Mouse (Mus musculus) spleen, postnatal 14 days (tissue): ENCODE measurements around the gene Tmem132b.

ENCODE experiments used
- DNase-seq, 2 experiments: peaks; one replicate each; pipeline ENCODE4 v3.0.0; 2021 to 2022; ENCODE audit warnings: low spot score in 2 of 2

The Tmem132b gene

GRCm38 (mm10) chr5:125658959-125659749, 127.6 kb downstream of the Tmem132b start:
- DNase-seq: no peak

- no peak for DNase-seq
Measured at GRCm38 (mm10) chr5:125675623-125676022, 144.0 kb downstream of the Tmem132b start.

GRCm38 (mm10) chr5:125676025-125676623, 144.6 kb downstream of the Tmem132b start:
- no peak for DNase-seq

GRCm38 (mm10) chr5:125680889-125681288, 149.3 kb downstream of the Tmem132b start:
- no peak for DNase-seq

GRCm38 (mm10) chr5:125683491-125683890, 151.9 kb downstream of the Tmem132b start:
- no peak for DNase-seq

GRCm38 (mm10) chr5:125685681-125686331, 154.2 kb downstream of the Tmem132b start:
- no peak for DNase-seq

- no peak for DNase-seq
Measured at GRCm38 (mm10) chr5:125692538-125692937, 161.0 kb downstream of the Tmem132b start.

- no peak for DNase-seq
Measured at GRCm38 (mm10) chr5:125699395-125699794, 167.8 kb downstream of the Tmem132b start.

GRCm38 (mm10) chr5:125700234-125700633, 168.7 kb downstream of the Tmem132b start:
- DNase-seq: no peak

GRCm38 (mm10) chr5:125705379-125705778, 173.8 kb downstream of the Tmem132b start:
- no peak for DNase-seq

GRCm38 (mm10) chr5:125709160-125709559, 177.6 kb downstream of the Tmem132b start:
- no peak for DNase-seq

- no peak for DNase-seq
Measured at GRCm38 (mm10) chr5:125726815-125727214, 195.2 kb downstream of the Tmem132b start.

GRCm38 (mm10) chr5:125727436-125727835, 195.9 kb downstream of the Tmem132b start:
- DNase-seq: no peak

GRCm38 (mm10) chr5:125727936-125728335, 196.4 kb downstream of the Tmem132b start:
- DNase-seq: no peak

GRCm38 (mm10) chr5:125728521-125728920, 196.9 kb downstream of the Tmem132b start:
- no peak for DNase-seq

- DNase-seq: no peak
Measured at GRCm38 (mm10) chr5:125733806-125734205, 202.2 kb downstream of the Tmem132b start.

GRCm38 (mm10) chr5:125737105-125737504, 205.5 kb downstream of the Tmem132b start:
- no peak for DNase-seq

GRCm38 (mm10) chr5:125743503-125743902, 211.9 kb downstream of the Tmem132b start:
- DNase-seq: no peak

GRCm38 (mm10) chr5:125745727-125746126, 214.2 kb downstream of the Tmem132b start:
- no peak for DNase-seq

- no peak for DNase-seq
Measured at GRCm38 (mm10) chr5:125751481-125751880, 219.9 kb downstream of the Tmem132b start.

GRCm38 (mm10) chr5:125752546-125752945, 221.0 kb downstream of the Tmem132b start:
- no peak for DNase-seq

- DNase-seq: no peak
Measured at GRCm38 (mm10) chr5:125756987-125757530, 225.5 kb downstream of the Tmem132b start.
